Mouse (Mus musculus) liver, embryonic 14.5 days (tissue): ENCODE measurements around the gene Ltb4r2.

Source experiments
- CTCF ChIP-seq: IDR thresholded peaks from 2 replicates; pipeline ENCODE4 v1.5.1; 2016; ENCODE audit warnings: antibody characterized with exemption, low read depth, control low read depth
- EP300 ChIP-seq: IDR thresholded peaks from 2 replicates; pipeline ENCODE4 v1.6.1; 2016; ENCODE audit warnings: antibody characterized with exemption, low read depth

GRCm38 (mm10) chr14:55782361-55782960 is 21.2 kb downstream of the Ltb4r2 start:
- TF ChIP-seq CTCF = no peak
- no peak for TF ChIP-seq EP300
